Mouse (Mus musculus) liver, embryonic 12.5 days (tissue): Measurements from ENCODE around the gene Itga6. TPM values are rescaled to one million over a fixed set of nuclear protein-coding genes. Genes with fewer than 3 reads are reported as not detected.
"Not testable (repeated sequence)": the region's sequence is repeated elsewhere in the genome, so short reads cannot be mapped to it uniquely, and the experiment has no call there.

ENCODE experiments used
- ATAC-seq: fragments of 200-750 bp; cut with Nextera tagmentation; 2 replicates; pipeline ENCODE4 v1.8.0; 2017; ENCODE audit warnings: moderate number of reproducible peaks, mild to moderate bottlenecking, moderate library complexity
- H3K27ac ChIP-seq: fragments of 300-500 bp; sonication (generic); 2 replicates; pipeline ENCODE4 v1.5.1; 2016; ENCODE audit warnings: mild to moderate bottlenecking
- H3K27me3 ChIP-seq: fragments of 300-500 bp; sonication (generic); replicated peaks from 2 replicates; pipeline ENCODE4 v1.6.1; 2016; ENCODE audit warnings: mild to moderate bottlenecking, moderate library complexity
- H3K36me3 ChIP-seq: fragments of 300-500 bp; sonication (generic); 2 replicates; pipeline ENCODE4 v1.6.1; 2016; ENCODE audit warnings: mild to moderate bottlenecking, moderate library complexity
- H3K4me1 ChIP-seq: fragments of 300-500 bp; sonication (generic); 2 replicates; pipeline ENCODE4 v1.6.1; 2016
- H3K4me2 ChIP-seq: fragments of 300-500 bp; sonication (generic); 2 replicates; pipeline ENCODE4 v1.6.1; 2016; ENCODE audit warnings: mild to moderate bottlenecking, moderate library complexity
- H3K4me3 ChIP-seq: fragments of 300-500 bp; sonication (generic); 2 replicates; pipeline ENCODE4 v1.5.1; 2016; ENCODE audit warnings: mild to moderate bottlenecking, moderate library complexity
- H3K9ac ChIP-seq: fragments of 300-500 bp; sonication (generic); 2 replicates; pipeline ENCODE4 v1.6.1; 2016; ENCODE audit warnings: mild to moderate bottlenecking, moderate library complexity
- H3K9me3 ChIP-seq: fragments of 300-500 bp; sonication (generic); replicated peaks from 2 replicates; pipeline ENCODE4 v1.6.1; 2016; ENCODE audit warnings: mild to moderate bottlenecking, moderate library complexity
- WGBS: fragments of 180-500 bp; shearing (Covaris S2); methylation state at CpG from one replicate; pipeline ENCODE4 v1.1.7; 2016; ENCODE audit not compliant: insufficient replicate concordance; 5-methylcytosine and 5-hydroxymethylcytosine counted together
- polyA plus RNA-seq: library from polyadenylated mRNA; unstranded; fragments of >200 nt; fragmentation: Nextera tagmentation; extraction: Ambion mirVana; gene quantifications from 2 replicates; pipeline ENCODE4 v1.2.1, GENCODE M21; 2016

Gene Itga6
- polyA plus RNA-seq, 1 experiment from 2014 or later, result 14.6 TPM

DNA sequence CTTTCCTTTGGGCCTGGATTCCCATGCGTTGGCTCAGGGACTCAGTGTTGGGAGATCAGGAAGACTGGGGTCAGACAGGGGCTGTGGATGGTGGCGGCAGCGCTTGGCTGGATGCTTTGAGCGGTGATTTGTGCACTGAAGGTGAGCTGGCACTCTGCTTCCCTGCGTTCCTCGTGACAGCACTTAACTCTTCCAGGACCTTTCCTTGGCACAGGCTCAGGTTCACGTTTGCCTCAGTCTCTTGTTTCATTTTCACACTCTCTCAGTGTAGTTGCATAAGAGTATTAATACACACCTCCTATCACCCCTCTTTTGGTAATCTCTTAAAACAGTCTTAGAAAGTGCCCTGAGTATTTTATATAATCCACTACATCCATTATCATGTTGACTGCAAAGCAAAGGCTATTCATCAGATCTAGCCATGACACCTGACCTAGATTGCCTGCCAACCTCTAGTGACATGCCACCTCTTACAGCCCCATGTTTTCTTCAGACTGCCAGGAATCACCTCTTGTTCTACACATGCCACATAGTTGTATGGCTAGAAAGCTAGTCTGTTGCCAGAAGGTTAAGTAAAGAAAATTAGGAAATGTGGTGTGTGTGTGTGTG, 147.4 kb downstream of the Itga6 start:
- no peaks in the 10 kb centered on the region for H3K27me3 ChIP-seq
- no peak for ATAC-seq
- no peak overlapping the region for H3K27ac ChIP-seq
- no peak overlapping the region for H3K4me2 ChIP-seq
- 89% methylated on average over 7 of the region's 7 CpGs for WGBS
- H3K36me3 ChIP-seq, result peaks cover 95% of the 10 kb centered on the region
- no peak overlapping the region for H3K4me3 ChIP-seq
- no peaks in the 10 kb centered on the region for H3K4me1 ChIP-seq
- H3K9me3 ChIP-seq, result no peaks in the 10 kb centered on the region
- H3K9ac ChIP-seq, result no peak overlapping the region

DNA sequence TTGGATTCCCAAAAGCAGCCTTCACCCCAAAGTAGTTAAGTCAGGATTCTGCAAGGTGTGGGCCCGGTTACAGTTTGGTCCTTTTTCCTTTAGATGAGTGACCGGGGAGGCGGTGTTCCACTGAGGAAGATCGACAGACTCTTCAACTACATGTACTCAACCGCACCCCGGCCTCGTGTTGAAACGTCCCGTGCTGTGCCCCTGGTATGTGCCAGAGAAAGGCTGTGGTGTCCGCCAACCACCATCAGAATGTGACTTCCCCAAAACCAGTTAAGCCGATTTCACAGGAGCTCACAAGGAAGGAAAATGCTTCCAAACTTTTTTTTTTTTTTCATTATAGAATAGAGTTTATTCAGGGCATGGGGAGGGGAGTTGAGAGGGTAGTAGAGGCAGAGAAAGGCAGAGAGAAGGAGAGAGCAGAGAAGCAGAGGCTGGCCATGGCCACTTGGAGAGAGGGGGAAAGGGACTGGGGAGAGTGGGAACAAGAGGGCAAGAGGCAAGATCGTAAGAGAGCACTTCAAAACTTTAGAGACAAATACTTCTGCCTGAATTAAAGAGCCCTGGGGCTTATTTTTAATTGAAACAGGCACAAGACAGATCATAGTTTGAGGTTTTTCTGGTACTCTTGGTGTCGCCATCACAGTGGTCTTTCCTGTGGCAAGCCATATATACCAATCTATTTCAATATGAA, 150.3 kb downstream of the Itga6 start:
- WGBS, result 87% methylated on average over 13 of the region's 13 CpGs
- Histone ChIP-seq H3K36me3 (peaks cover 89% of the 10 kb centered on the region), H3K4me3 (no peak overlapping the region), H3K4me2 (no peak overlapping the region), H3K4me1 (no peaks in the 10 kb centered on the region), H3K27ac (no peak overlapping the region), H3K9ac (no peak overlapping the region), H3K9me3 (no peaks in the 10 kb centered on the region), H3K27me3 (no peaks in the 10 kb centered on the region)
- no peak for ATAC-seq

DNA sequence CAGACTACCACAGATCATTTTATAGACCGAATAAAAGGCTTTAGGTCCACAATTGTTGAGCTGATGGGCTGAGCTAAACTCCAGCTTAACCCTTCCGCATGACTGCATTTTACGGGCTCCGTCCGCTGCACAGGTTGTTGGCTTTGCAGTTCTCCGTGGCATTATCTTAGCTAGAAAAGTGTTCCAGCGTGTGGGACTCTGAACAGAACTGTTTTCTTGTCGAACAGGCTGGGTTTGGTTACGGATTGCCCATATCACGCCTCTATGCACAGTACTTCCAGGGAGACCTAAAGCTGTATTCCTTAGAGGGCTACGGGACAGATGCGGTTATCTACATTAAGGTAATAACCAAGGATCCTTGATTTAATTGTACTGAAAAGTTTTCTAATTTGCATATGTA, 152.0 kb downstream of the Itga6 start:
- 87% methylated on average over 12 of the region's 12 CpGs for WGBS
- no peak overlapping the region for H3K4me2 ChIP-seq
- peaks cover 83% of the 10 kb centered on the region for H3K36me3 ChIP-seq

DNA sequence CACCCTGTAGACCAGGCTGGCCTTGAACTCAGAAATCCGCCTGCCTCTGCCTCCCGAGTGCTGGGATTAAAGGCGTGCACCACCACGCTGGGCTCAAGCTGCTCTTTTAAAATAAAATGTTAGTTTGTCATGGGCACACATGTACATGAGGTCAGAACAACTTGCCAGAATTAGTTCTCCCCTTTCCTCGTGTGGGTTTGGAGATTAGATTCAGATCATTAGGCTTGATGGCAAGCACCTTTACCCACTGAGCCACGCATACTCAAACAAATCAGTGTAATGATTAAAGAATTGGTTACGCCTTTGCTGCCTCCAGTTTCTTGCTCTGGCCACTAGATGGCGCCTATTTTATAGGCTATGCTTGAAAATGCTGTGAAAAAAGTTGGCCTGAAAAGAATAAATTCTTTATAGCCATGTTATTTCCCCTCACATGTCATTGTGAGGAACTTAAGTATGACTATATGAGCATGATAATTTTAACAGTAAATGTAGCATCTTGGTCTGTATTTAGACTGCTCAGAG, 153.0 kb downstream of the Itga6 start:
- Histone ChIP-seq H3K4me2 (no peak overlapping the region), H3K9ac (no peak overlapping the region), H3K4me3 (no peak overlapping the region), H3K9me3 (no peaks in the 10 kb centered on the region), H3K27ac (no peak overlapping the region), H3K27me3 (no peaks in the 10 kb centered on the region), H3K36me3 (peaks cover 74% of the 10 kb centered on the region), H3K4me1 (no peaks in the 10 kb centered on the region)
- no peak for ATAC-seq
- 57% methylated on average over 8 of the region's 8 CpGs for WGBS

More for the DNA sequence above, 152.0 kb downstream of the Itga6 start:
- Histone ChIP-seq H3K9me3 (no peaks in the 10 kb centered on the region), H3K4me1 (no peaks in the 10 kb centered on the region), H3K27ac (no peak overlapping the region), H3K27me3 (no peaks in the 10 kb centered on the region), H3K9ac (no peak overlapping the region), H3K4me3 (no peak overlapping the region)
- no peak for ATAC-seq

DNA sequence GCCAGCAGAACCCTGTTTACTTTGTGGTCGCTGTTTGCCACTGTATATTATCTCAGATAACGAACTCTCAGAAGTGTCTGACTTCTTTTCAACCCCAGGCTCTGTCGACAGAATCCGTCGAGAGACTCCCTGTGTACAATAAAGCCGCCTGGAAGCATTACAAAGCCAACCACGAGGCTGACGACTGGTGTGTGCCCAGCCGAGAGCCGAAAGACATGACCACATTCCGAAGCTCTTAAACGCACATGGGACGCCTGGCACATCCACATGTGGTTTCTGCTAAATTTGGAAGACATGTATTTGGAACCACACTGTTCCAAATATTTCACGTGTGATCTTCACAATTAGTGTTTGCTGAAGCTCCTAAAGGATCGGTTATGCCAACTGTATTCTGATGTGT, 154.5 kb downstream of the Itga6 start:
- 84% methylated on average over 15 of the region's 15 CpGs for WGBS
- no peak overlapping the region for H3K9ac ChIP-seq
- ATAC-seq, result no peak
- no peaks in the 10 kb centered on the region for H3K9me3 ChIP-seq
- no peak overlapping the region for H3K4me2 ChIP-seq
- no peaks in the 10 kb centered on the region for H3K4me1 ChIP-seq
- H3K4me3 ChIP-seq, result no peak overlapping the region
- peaks cover 62% of the 10 kb centered on the region for H3K36me3 ChIP-seq
- H3K27ac ChIP-seq, result no peak overlapping the region
- H3K27me3 ChIP-seq, result no peaks in the 10 kb centered on the region

DNA sequence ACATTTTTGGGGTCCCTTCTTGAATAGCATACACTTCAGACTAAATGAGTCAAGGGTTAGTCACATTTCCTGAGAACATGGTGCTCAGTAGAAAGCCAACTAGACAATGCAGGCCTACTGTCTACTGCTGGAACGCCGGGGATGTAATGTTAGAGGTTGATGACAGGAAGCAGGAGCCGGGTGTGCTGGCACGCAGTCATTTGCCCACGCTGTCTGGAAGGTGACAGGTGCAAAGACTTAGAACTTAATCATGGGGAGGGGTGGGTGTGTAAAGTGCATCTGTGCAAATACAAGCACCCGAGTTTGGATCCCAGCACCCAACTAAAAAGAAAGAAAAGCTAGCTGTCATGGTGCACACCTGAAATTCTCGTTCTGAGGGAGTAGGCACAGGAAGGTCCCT, 159.7 kb downstream of the Itga6 start:
- Histone ChIP-seq H3K9me3 (no peaks in the 10 kb centered on the region), H3K27ac (no peak overlapping the region), H3K4me1 (no peaks in the 10 kb centered on the region), H3K27me3 (no peaks in the 10 kb centered on the region), H3K36me3 (peaks cover 15% of the 10 kb centered on the region), H3K9ac (no peak overlapping the region), H3K4me2 (no peak overlapping the region), H3K4me3 (no peak overlapping the region)
- ATAC-seq, result no peak
- WGBS, result 77% methylated on average over 7 of the region's 7 CpGs

DNA sequence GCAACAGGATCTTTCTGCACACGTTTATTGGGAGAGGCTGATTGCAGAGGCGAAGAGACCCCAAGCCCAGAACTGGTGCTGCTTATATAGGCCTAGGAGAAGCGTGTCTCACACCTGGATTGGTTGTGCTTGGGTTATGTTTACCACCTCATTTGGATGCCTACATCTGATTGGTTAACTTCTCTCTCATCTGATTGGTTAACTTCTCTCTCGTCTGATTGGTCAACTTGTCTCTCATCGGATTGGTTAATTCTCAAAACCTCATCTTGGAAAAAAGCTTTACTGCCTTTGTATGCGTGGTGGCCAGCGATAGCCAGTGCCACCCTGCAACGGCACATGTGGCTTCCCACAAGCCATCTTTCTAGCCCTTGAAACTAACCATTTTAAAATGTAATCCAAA, 160.9 kb downstream of the Itga6 start:
- not testable (repeated sequence) for H3K4me1 ChIP-seq, H3K9me3 ChIP-seq, H3K27ac ChIP-seq, H3K36me3 ChIP-seq, H3K4me3 ChIP-seq, ATAC-seq, H3K27me3 ChIP-seq, H3K9ac ChIP-seq, H3K4me2 ChIP-seq
- WGBS, result 85% methylated on average over 8 of the region's 8 CpGs

Other genes starting within 250 kb of the Itga6 start
- gene Dlx1, start 217.5 kb upstream of the Itga6 start, polyA plus RNA-seq, result 0.19 and 0.23 TPM in 2 replicates
- 0.08 and 0.12 TPM in 2 replicates for gene Dlx2, start 198.9 kb upstream of the Itga6 start, polyA plus RNA-seq
- gene Pdk1, start 127.6 kb downstream of the Itga6 start, polyA plus RNA-seq, result 70.0 and 70.5 TPM in 2 replicates
- 3.6 and 3.8 TPM in 2 replicates for gene Rapgef4, start 235.6 kb downstream of the Itga6 start, polyA plus RNA-seq